Comparison of ENCODE assay signal across 1 mouse cellular context in genomic region chr19:42019011-42019522, GRCm38 (mm10).
TF ChIP-seq lines count a peak whose summit lies in the region.

No protein-coding gene starts in this region.

TF ChIP-seq in CH12.LX, 34 proteins besides CTCF, POLR2A, EP300 and RAD21:
- TF ChIP-seq JUND (conservative IDR thresholded peaks at IDR 0.05; ENCODE audit: low read depth, low read length) (no peak), SIN3A (IDR thresholded peaks at IDR 0.05; ENCODE audit: low read length) (no peak), NRF1 (IDR thresholded peaks at IDR 0.05; ENCODE audit: low read depth, low read length) (no peak), GABPA (IDR thresholded peaks at IDR 0.05; ENCODE audit: insufficient replicate concordance, low read depth, low read length) (no peak), CHD2 (IDR thresholded peaks at IDR 0.05; ENCODE audit: low read length) (no peak), SMC3 (IDR thresholded peaks at IDR 0.05; ENCODE audit: low read depth, low read length) (no peak), PAX5 (IDR thresholded peaks at IDR 0.05; ENCODE audit: low read length) (no peak)
TF ChIP-seq in CH12.LX: peak in this region for 0.
